Mouse (Mus musculus): ENCODE results near the gene Ifnar1.

DNA sequence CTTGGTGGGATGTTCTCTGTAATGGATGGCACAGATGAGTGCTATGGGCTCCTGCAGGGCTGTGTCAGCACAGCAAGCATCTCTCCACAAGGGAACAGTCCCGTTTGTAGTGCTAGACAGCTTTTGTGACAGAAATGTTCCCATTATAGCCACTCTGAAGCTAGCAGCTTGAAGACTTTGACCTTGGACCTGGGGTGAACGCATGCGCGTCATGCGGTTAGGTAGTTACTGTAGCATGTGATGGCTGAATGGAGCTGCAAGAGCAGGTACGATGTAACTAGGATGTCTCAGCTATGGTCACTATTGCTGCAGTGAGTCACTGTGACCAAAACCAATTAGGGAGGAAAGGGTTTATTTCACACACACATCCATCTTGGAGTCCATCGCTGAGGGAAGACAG lies 13.0 kb downstream of the Ifnar1 start:
- no peak for TF ChIP-seq CTCF (IDR thresholded peaks at IDR 0.05; ENCODE audit: low read depth, low read length)
- no peak for TF ChIP-seq POLR2A (IDR thresholded peaks at IDR 0.05; ENCODE audit: insufficient read depth, low read length)
